Mouse (Mus musculus): ENCODE results near the gene Zcchc4.
"Not testable (repeated sequence)": the region's sequence is repeated elsewhere in the genome, so short reads cannot be mapped to it uniquely, and the experiment has no call there.

The Zcchc4 gene

DNA sequence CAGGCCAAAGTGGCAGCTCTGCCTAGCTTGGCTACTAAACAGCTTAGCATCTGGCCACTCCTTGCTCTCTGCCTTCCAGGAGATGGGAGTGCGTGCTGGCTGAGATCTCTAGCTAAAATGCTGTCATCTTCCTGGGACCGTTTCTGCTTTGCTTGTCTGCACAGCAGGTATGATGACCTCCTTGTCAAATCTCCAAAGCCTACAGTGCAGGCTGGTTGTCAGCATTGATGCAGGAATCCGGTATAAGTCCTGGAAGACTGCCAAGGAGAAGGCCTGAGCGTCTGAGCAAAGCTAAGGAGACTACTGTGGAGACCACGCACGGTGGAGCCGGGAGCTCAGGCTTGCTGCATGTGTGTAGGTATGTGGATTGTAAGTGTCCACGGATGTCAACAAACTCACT is at the start of gene Zcchc4:
TSS of gene Zcchc4 (plus strand) at position 173 of the 400 bp plus-strand sequence.
- DNase-seq (ENCODE audit: low read depth, low spot score): no peak

DNA sequence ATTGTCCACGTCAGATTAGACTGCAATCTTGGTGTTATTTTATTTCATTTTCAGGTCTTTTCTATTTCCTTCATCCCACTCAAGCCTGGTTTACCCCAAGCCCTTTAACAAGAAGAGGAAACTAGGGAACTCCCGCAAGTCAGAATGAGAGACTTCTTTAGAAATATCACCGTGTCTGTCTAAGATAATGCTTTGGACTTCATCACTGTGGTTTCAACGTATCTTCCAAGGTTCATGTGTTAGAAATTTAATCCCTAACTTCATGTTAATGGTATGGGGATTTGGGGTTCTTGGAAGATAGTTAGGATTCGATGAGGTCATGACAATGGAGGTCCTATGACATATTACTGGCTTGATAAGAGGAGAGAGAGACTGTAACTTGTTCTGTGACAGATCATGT is 47.5 kb upstream of the Zcchc4 start:
- no peak for DNase-seq (ENCODE audit: low read depth, low spot score)

DNA sequence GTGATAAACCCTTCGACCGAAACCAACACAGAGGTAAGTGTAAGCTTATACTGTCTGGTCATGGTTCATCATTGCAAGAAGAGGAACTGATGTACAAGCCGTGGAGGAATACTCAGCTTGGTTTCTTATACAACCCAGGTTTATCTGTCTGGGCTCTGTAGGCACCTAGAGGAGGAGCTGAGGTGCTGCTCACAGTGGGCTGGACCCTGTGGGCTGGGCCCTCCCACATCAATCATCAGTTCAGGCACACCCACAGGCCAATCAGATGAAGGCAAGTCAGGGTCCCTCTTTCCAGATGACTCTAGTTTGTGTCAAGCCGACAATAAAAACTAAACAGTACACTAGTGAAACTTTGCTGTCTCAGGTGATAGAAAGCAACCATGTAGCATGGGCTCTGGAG is 42.4 kb upstream of the Zcchc4 start:
- DNase-seq (ENCODE audit: low read depth, low spot score): no peak

DNA sequence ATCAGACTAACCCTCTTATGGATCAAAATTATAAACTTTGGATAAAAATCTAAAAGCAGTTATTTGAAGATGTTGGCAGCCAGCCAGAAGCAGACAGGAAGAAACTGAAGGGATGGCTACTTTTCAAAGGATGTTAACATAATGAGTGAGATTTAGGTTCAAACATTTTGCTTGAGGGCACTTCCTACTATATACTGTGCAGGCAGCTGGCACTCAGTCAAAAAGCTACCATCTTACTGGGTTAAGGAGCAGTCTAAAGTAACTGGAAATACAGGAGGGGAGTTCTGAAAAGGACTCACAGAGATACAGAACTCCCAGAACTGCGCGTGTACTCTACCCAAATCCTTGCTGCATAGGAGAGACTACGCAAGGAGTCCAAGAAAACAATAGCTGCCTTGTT is 39.2 kb upstream of the Zcchc4 start:
- no peak for DNase-seq (ENCODE audit: low read depth, low spot score)

DNA sequence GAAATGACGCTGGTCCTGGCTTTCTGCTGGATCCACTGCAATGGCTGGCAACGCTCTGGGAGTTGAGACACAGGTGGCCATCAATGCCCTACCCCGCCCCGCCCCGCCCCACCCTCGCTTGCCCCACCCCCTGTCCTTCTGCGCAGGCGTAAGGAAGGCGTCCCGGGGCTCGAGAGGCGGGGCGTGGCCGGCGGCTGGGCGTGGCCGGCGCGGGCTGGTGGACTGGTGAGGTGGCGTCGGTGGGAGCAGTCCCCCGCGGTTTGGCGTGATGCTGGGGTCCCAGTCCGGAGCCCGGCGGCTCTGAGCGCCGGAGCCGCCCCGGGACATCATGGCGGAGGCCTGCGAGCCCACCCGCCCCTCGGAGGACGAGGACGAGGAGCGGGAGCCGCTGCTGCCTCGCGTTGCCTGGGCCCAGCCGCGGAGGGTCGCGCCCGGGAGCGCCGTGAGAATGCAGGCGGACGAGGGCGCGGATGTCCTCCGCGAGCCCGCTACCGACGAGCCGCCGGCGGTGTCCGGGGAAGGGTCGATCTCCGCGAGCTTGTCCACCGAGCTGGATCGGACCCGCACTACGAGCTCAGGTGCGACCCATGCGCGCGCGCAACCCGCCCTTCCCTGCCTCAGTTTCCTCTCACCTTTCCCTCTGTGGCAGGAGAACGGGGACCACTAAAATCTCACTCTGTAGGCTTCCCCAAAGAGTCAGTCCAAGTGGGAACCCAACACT is 33.7 kb upstream of the Zcchc4 start, which contains the start of gene Pi4k2b:
TSS of gene Pi4k2b (plus strand) at position 184 of the 721 bp plus-strand sequence.
- peak; percentile 87 for DNase-seq (ENCODE audit: low read depth, low spot score)

DNA sequence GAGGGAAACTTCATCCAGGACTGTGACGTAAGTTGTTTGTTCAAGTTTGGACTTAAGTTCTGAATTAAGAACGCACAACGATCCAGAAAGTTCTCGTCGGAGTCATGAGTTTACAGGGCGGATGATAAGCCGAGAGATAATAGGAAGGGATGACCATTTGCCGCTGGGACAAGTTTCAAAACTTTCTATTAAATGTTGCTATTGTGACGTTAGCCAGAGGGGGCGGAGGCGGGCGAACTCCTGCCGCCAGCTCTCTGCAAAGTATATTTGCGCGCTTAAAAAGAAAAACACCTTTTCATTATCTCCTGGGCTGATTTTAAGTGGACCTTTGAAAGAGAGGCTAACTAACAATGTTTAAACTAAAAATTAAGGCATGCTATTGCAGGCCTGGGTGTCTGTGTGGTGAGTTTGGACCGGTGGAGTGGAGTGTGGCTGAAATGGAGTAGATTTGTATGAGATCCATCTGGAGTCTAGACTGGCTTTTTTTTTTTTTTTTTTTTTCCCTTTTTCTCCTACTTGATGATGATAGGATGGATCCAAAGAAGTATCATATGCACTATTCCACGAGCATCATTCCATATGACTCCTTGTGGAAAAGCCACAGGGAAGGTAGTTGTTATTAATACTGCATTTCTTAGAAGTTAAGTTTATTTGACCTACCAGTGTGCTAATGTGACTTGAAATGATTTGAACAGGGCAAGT is 32.9 kb upstream of the Zcchc4 start:
- peak; percentile 69 for DNase-seq (ENCODE audit: low read depth, low spot score)

DNA sequence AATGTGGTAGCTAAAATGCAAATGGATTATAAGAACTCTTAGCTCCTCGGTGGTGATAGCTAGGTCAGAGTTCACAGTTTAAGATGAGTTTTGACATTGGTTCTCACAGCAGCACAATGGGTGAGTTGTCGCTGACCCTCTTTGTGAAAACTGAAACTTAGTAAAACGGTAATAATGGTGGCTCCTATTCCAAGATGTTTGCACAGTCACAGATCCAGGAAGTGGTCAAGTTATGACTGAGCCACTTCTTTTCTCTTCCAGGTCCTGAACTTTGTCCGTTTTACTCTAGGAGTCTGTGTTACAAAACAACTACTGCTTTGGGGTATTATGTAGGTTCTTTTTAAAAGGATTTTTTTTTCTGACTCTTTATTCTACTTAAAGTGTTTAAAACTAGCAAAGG is 32.0 kb upstream of the Zcchc4 start:
- DNase-seq (ENCODE audit: low read depth, low spot score): no peak

DNA sequence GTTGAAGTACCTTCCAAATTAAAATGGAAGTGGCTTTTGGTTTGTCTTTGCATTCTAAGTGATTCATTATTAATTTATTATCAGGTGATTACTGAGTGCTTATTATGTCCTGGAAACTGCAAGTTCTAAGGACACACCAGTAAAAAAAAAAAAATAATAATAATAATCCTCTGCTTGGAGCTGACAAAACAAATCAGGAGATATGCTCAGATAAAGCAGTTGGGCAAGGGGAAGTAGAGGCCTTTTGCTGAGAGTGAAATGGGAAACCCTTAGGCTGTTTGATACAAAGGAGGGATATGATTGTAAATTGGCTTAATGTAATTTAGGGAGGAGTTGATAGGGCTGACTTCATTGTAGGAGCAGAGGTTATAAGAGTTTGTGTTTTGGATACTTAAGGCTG is 28.3 kb upstream of the Zcchc4 start:
- no peak for DNase-seq (ENCODE audit: low read depth, low spot score)

DNA sequence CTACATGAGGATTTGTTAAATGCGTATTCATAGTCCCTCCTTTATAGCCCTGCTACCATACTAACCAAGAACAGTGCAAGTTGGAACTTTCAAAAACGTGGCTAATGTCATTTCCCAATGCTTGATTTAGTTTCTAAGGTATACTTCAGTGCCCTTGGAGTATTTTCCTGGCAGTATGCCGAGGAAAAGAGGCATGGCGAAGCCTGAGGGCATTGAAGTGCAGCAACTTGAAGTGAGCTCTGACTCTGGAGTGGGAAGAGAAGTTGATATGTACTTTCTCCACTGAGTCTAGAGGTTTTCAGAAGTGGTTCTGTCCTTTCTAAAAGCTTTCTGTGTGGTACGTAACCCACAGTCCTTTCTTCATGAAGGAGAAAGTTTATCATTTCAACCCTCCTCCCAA is 26.5 kb upstream of the Zcchc4 start:
- DNase-seq (ENCODE audit: low read depth, low spot score): no peak

DNA sequence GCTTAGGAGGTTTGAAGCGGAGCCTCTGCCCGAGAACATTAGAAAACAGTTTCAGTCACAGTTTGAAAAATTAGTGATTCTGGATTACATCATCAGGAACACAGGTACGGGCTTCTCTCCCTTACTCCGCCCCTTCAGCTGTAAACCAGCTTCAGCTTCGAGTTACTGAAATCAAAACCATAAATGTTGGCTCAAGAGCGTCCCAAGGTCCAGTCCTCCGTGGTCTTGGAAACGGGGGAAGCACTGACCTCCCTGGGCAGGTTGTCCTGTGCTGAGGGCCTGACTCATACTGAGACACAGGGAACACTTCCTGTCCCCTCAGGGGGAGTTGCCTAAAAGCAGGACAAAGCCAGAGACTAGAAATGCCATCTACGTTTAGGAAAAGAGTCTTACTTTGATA is 22.1 kb upstream of the Zcchc4 start:
- no peak for DNase-seq (ENCODE audit: low read depth, low spot score)

DNA sequence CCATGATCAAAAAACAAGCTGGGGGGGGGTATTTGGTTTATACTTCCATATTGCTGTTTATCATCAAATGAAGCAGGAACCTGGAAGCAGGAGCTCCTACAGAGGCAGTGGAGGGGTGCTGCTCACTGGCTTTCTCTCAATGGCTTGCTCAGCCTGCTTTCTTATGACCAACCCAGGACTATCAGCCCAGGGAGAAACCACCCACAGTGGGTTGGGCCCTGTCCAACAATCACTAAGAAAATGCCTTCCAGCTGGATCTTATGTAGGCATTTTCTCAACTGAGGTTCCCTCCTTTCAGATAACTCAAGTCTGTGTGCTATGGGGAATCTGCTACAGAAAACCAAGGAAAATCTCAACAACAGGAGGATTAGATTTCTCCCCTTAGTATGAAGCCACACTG is 21.0 kb upstream of the Zcchc4 start:
- DNase-seq (ENCODE audit: low read depth, low spot score): no peak

DNA sequence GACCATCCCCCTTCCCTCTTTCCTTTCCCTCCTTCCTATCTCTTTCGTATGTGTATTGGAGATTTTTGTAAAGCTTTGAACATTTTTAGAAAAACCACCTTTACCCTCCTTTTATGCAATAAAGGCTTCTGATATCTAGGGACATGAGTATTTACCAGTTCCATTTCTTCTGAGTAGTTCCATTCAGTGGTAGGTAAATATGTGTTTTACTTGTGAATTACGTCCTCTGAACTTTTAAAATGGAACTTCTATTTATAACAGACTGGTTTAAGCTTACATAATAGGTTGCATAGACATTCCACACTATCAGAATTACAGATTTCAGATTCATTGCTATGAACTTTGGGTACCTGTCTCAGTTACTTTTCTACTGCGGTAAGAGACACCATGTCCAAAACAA is 19.9 kb upstream of the Zcchc4 start:
- no peak for DNase-seq (ENCODE audit: low read depth, low spot score)

DNA sequence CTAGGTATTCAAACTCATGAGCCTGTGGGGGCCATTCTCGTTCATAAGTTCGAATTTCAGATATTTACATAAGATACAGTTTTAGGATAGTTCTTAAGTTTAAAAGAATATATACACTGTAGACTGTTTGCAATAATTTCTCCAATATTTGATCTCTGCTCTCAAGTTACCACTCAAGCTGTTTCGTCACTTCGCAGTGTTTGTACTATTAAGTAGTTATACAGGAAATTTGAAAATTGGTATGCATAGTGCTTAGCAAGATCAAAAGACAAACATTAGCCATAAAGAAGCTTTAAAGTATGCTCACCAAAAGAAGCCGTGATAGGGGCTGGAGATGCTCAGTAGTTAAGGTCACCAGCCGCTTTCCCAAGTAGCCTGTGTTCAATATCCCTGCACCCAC is 19.2 kb upstream of the Zcchc4 start:
- DNase-seq (ENCODE audit: low read depth, low spot score): no peak

DNA sequence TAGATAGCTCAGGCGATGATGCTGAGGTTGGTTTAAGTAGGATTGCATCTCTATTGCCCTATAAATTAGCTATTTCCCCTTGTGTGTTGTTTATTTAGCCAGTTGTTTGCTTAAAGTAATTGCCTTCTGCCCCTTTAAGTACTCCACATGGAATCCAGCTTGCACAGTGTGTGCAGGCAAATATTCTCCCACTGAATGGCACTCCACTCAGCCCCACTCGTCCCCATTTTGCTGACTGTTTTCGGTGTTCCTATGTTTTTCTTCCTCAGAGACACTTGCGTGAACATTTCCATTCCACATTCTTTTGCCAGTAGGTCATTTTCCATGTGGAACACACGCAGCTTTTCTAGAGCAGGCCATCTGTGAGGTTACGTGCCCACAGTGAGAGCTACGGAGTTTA is 12.6 kb upstream of the Zcchc4 start:
- DNase-seq (ENCODE audit: low read depth, low spot score): no peak

DNA sequence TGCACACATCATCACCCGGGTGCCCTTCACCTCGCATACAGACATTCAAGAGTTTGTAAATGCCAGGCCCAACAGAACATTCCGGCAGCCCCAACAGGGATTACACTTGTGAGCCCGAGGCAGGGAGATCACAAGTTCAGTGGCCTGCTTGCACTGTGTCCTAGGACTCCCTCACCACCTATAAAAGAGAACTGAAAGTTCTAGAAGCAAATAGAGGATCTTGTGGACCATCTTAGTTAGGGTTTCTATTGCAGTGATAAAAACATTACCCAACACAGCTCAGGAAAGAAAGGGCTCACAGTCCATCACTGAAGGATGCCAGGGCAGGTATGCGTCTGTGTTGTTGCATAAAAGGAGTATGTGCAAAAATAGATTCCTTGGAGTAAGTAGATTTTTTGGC is 942 bp upstream of the Zcchc4 start:
- no peak for DNase-seq (ENCODE audit: low read depth, low spot score)

DNA sequence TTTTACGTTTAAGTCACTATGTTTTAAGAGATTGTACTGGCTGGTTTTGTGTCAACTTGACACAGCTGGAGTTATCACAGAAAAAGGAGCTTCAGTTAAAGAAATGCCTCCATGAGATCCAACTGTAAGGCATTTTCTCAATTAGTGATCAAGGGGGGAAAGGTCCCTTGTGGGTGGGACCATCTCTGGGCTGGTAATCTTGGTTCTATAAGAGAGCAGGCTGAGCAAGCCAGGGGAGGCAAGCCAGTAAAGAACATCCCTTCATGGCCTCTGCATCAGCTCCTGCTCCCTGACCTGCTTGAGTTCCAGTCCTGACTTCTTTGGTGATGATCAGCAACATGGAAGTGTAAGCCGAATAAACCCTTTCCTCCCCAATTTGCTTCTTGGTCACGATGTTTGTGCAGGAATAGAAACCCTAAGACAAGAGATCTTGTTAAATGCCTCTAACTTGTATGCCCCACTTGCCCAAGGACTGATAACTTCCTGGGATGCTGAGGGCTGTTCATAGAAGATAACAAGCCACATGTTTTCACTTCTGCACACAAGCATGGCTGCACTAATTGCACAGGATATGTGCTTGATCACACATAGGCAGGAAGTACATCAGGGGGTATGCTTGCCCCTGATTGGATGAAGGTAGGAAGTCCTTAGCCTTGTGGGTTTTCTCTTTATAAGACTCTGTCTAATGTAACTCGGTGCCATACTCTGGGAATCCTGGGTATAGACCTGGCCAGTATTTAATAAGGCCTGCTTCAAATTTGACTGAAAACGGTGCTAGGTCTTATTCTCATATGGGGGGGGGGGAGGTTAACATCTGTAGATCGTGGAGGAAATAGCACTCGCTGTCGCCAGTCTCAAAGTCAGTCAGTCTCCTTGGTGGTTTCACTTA is 1.5 kb downstream of the Zcchc4 start:
- not testable (repeated sequence) for DNase-seq (ENCODE audit: low read depth, low spot score)

DNA sequence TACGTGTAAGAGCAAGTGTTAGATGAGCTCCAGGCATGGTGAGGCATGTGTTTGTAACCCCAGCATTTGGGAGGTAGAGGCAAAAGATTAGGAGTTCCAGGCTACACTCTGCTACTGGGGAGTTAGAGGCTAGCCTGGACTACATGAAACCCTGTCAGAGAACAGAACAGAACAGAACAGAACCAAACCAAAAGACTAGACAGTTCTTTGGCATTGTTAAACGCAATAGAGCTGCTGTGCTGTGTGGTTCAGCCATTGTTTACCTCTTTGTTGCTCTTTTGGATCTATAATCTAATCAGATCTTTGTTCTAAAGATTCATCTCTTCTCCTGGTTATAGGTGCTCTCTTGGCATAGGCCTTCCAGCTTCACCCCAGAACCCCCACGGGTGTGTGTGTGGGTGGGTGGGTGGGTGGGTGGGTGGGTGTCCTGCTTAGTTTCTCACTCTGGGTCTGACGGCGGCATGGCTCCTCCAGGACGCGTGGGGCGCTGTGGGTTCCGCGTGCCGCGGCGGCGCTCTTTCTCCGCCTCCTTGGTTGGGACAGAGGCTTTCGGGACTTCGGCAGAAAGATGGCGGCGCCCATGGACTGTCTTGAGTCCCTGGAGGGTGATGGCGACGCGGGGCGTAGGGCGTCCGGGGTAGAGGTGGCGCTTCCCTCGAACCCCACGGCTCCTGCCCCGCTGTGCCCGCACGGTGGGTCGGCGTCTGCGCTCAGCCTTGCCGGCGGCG is 7.5 kb downstream of the Zcchc4 start:
- peak; percentile 91 for DNase-seq (ENCODE audit: low read depth, low spot score)

DNA sequence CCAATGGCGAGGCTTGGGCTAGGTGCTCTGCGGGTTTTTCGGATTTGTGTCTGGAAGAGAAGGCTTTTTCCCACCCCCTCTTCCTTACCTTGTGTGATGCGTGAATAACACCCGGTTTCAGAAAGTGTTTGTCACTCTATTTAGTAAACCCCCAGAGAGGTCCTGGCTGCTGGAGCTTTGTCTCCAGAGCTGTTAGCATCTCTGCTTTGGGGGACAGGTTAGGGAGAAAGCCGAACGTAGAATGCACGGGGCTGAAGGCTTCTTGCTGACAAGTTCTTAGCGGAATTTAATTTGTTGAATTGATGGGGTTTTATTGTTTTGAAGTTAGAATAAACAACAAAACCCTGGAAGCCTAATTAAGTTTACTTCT is 8.0 kb downstream of the Zcchc4 start:
- DNase-seq (ENCODE audit: low read depth, low spot score): no peak

DNA sequence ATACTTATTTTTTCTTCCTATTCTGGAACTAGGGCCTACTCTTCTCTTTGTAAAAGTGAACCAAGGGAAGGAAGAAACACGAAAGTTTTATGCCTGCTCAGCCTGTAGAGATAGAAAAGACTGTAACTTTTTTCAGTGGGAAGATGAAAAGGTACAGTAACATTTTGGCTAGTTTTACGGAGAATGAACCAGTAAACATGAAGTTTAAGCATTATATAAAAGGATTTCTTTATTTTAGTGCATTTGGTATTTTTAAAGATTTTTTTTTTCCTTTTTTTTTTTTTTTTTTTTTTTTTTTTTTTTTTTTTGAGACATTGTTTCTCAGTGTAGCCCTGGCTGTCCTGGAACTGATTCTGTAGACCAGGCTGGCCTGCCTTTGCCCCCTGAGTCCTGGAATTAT is 8.7 kb downstream of the Zcchc4 start:
- no peak for DNase-seq (ENCODE audit: low read depth, low spot score)

DNA sequence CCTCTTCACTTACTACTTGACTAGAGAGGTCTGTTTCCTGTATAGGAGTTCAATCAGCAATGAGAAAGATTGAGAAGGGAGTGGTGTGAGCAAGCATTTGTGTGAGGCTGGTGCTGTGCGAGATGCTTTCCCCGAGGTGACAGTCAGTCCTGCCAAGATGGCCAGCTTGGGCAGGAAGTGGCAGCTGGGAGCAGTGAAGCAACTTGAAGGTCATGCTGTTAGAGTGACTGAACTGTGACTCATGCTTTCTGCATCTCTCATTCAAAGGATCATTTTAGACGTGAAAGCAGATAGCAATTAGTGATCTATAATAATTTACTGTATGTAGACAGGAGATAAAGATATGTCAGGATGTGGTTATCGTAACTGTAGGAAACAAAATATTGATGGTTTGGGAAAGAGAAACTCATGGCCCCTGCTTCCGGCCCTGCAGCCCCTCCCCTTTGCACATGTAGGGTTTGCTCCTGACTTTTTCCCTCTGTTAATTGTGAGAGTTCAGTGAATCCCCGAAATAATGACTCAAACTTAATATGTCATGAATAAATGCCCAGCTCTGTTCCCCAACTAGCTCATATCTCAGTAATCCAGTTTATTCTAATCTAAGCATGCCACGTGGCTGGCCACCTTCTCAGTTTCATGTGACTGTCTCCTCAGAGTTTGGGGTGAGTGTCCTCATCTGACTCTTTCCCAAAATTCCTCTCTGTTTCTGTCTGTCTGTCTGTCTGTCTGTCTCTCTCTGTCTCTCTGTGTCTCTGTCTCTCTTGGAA is 11.5 kb downstream of the Zcchc4 start:
- peak; percentile 2 for DNase-seq (ENCODE audit: low read depth, low spot score)

DNA sequence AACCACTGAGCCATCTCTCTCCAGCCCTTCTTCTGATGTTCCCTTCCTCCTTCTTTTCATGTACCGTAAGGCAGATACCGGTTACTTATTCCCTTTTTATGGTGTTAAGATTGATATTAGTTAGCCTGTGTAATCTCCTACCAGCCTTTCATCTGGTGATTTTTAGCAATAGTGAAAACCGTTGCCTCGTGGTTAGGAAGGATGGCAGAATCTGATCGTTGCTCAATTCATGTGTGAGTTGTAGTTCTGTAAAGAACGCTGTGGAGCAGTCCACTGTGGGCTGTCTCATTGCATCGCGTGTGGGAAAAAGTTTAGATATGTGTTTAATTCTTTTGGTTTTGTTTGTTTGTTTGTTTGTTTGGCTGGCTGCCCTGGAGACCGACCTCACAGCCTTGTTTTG is 18.0 kb downstream of the Zcchc4 start:
- DNase-seq (ENCODE audit: low read depth, low spot score): no peak

Measured in CD4-positive, CD25-positive, alpha-beta regulatory T cell, adult 2 months (primary cell).